Mouse (Mus musculus) kidney, embryonic 14.5 days (tissue): ENCODE data around the gene Actl6a. TPM values are rescaled to one million over a fixed set of nuclear protein-coding genes. Genes with fewer than 3 reads are reported as not detected.
"Not testable (repeated sequence)": the region's sequence is repeated elsewhere in the genome, so short reads cannot be mapped to it uniquely, and the experiment has no call there.

Source experiments
- ATAC-seq: fragments of 200-750 bp; cut with Nextera tagmentation; 2 replicates; pipeline ENCODE4 v1.8.0; 2017; ENCODE audit warnings: moderate number of reproducible peaks, mild to moderate bottlenecking, moderate TSS enrichment, moderate library complexity; ENCODE audit not compliant: low FRiP score, low TSS enrichment
- H3K27ac ChIP-seq: fragments of 300-500 bp; sonication (generic); 2 replicates; pipeline ENCODE4 v1.5.1; 2014; ENCODE audit warnings: low read depth, mild to moderate bottlenecking, low read length, moderate library complexity, mixed read lengths
- H3K27me3 ChIP-seq: fragments of 300-500 bp; sonication (generic); 2 replicates; pipeline ENCODE4 v1.6.1; 2014; ENCODE audit warnings: mild to moderate bottlenecking, low read length; ENCODE audit not compliant: control insufficient read depth, insufficient read depth
- H3K36me3 ChIP-seq: fragments of 300-500 bp; sonication (generic); 2 replicates; pipeline ENCODE4 v1.6.1; 2014; ENCODE audit warnings: low read length, mixed read lengths; ENCODE audit not compliant: control insufficient read depth, insufficient read depth
- H3K4me1 ChIP-seq: fragments of 300-500 bp; sonication (generic); 2 replicates; pipeline ENCODE4 v1.6.1; 2014; ENCODE audit warnings: low read length, mixed read lengths; ENCODE audit not compliant: control insufficient read depth, insufficient read depth
- H3K4me2 ChIP-seq: fragments of 300-500 bp; sonication (generic); replicated peaks from 2 replicates; pipeline ENCODE4 v1.6.1; 2014; ENCODE audit warnings: low read depth, mild to moderate bottlenecking, low read length
- H3K4me3 ChIP-seq: fragments of 300-500 bp; sonication (generic); 2 replicates; pipeline ENCODE4 v1.5.1; 2014; ENCODE audit warnings: mild to moderate bottlenecking, low read length
- H3K9ac ChIP-seq: fragments of 300-500 bp; sonication (generic); 2 replicates; pipeline ENCODE4 v1.6.1; 2014; ENCODE audit warnings: low read depth, mild to moderate bottlenecking, low read length, moderate library complexity
- H3K9me3 ChIP-seq: fragments of 300-500 bp; sonication (generic); 2 replicates; pipeline ENCODE4 v1.6.1; 2016; ENCODE audit warnings: low read length; ENCODE audit not compliant: control insufficient read depth
- WGBS: fragments of 180-500 bp; shearing (Covaris S2); extraction: QIAGEN DNeasy Blood & Tissue Kit; methylation state at CpG from one replicate; pipeline ENCODE4 v1.1.7; 2014; 5-methylcytosine and 5-hydroxymethylcytosine counted together
- polyA plus RNA-seq: library from polyadenylated mRNA; unstranded; fragments of >200 nt; fragmentation: Nextera tagmentation; extraction: Ambion mirVana; gene quantifications from 2 replicates; pipeline ENCODE4 v1.2.1, GENCODE M21; 2014

Gene Actl6a
- polyA plus RNA-seq, 1 experiment from 2014 or later: 214 TPM

DNA sequence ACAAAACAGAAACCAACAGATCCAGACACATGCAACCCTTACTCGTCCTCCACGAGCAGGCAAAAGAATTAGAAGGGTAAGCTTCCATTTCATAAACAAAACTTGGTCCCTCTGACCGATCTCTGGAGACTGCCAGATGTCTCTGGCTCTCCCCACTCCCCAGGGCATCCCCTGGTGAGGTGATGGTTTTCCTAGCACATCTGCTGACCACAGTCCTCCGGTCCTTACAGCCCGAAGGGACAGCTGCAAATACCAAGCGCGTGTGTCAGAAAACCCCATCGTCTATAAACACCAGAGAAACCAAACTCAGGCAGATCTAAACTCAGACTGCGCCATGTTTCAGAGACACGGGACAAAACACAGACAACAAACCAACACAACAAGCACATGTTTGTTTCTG is 1.5 kb upstream of the Actl6a start:
- 94% methylated on average over 10 of the region's 10 CpGs for WGBS
- not testable (repeated sequence) for H3K9ac ChIP-seq, H3K9me3 ChIP-seq, H3K4me3 ChIP-seq, ATAC-seq, H3K36me3 ChIP-seq, H3K27me3 ChIP-seq, H3K4me2 ChIP-seq, H3K27ac ChIP-seq, H3K4me1 ChIP-seq

DNA sequence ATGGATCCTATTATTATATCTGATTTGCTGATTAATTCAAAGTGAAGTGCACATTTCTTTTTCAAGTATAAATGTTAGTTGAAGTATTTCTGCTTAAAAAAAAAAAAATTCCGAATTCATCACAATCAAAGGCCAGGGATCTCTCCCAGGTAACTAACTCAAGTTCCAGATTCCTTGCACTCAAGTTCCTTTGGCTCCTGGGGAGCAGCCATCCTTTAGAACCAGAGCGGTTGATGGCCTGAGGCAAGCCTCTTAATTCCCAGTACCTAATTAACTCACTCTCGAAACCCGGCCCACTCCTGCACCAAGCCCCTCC is 1.9 kb downstream of the Actl6a start:
- Histone ChIP-seq H3K9ac (no peak overlapping the region), H3K36me3 (peaks cover 15% of the 10 kb centered on the region), H3K4me2 (peak overlapping the region; percentile 40), H3K27me3 (no peaks in the 10 kb centered on the region), H3K4me3 (peak overlapping the region; percentile 85), H3K4me1 (peaks cover 10% of the 10 kb centered on the region; the same call in 1 of the 2 replicates), H3K9me3 (no peaks in the 10 kb centered on the region), H3K27ac (no peak overlapping the region)
- WGBS: 4% methylated on average over 4 of the region's 4 CpGs
- ATAC-seq: no peak

DNA sequence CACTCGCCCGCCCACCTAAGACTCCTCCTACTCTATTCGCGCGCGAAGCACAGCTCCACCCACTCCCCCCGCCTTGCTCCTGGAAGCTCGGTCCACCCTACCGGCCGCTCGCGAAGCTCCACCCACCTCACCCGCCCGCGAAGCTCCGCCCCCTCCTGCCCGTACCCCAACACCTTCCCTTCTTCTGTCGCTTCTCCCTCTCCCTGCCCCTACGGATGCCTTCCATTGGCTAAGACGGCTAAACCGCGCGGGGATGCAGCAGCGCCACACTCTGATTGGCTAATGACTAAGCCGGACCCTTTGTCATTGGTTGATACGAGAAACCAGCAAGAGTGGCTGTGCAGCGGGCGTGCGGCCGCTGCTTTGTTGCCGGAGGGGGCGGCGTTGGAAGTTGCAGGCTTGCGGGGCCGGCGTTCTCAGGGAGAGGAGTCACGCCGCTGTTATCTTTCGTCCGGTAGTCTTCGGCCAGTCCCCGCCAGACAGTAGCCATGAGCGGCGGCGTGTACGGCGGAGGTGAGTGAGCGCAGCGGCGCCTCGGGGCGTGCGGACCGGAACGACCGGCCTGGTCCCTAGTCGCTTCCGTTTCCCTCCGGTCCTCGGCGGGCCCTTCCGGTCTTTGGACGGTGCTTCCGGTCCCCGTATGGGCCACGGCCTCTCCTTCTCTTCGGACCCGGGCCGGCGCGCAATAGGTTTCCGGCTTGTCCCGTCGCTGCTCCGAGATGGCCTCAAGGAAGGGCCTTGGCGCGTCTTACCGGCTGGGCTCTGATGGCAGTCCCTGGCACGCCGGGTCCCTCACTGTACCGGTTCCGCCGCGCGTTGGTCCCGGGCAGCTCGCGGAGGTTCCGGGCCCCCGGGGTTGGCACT is 2.5 kb downstream of the Actl6a start:
- peaks cover 21% of the 10 kb centered on the region for H3K36me3 ChIP-seq
- no peaks in the 10 kb centered on the region for H3K9me3 ChIP-seq
- H3K27me3 ChIP-seq: no peaks in the 10 kb centered on the region
- under 1% methylated on average over 82 of the region's 90 CpGs for WGBS
- H3K9ac ChIP-seq: peak overlapping the region; percentile 83
- H3K4me1 ChIP-seq: peaks cover 10% of the 10 kb centered on the region; the same call in 1 of the 2 replicates
- H3K4me2 ChIP-seq: peak overlapping the region; percentile 69
- peak overlapping the region; percentile 90 for H3K27ac ChIP-seq
- peak overlapping the region; percentile 85 for H3K4me3 ChIP-seq
- peak; percentile 100 for ATAC-seq

DNA sequence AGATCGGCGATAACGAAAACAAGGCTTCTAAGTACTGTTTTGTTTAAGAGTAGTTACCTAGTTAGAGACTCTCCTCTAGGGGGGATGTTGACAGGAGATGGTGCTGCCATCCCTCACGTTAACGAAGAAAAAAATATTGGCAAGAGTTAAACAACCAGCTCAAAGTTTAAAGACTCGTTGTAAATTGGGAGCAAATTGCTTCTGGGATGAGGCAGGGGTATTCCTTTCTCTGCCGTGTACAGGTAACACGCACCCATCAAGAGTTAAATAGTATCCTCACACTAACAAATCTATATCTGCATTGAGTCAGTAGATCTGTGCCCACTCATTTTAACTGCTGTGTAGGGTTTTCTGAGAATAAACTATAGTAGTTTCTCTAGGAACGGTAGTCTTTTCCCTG is 3.3 kb downstream of the Actl6a start:
- peaks cover 10% of the 10 kb centered on the region; the same call in 1 of the 2 replicates for H3K4me1 ChIP-seq
- peak overlapping the region; percentile 69 for H3K4me2 ChIP-seq
- H3K9ac ChIP-seq: peak overlapping the region; percentile 83
- H3K36me3 ChIP-seq: peaks cover 29% of the 10 kb centered on the region
- no peaks in the 10 kb centered on the region for H3K27me3 ChIP-seq
- ATAC-seq: no peak
- no peaks in the 10 kb centered on the region for H3K9me3 ChIP-seq
- 7% methylated on average over 9 of the region's 9 CpGs for WGBS
- peak overlapping the region; percentile 90 for H3K27ac ChIP-seq
- H3K4me3 ChIP-seq: peak overlapping the region; percentile 85

DNA sequence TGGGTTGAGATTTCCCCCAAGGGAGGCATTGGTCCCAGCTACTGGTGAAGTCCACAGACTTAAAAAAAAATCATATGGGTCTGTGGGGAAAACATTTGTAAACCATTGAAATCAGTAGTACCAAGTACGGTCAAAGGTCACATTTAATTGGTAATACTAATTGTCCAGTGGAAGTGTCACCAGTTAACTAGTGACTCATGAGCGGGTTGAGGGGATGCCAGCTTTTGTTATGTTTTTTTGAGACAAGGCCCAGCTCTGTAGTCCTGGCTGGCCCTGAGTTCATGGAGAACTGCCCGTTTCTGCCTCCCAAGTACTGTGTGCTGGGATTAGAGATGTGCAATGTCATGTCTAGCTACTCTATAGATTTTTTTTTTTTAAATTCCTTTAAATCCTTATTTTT is 7.6 kb downstream of the Actl6a start:
- Histone ChIP-seq H3K27ac (no peak overlapping the region), H3K27me3 (no peaks in the 10 kb centered on the region), H3K9me3 (no peaks in the 10 kb centered on the region), H3K36me3 (peaks cover 71% of the 10 kb centered on the region), H3K4me2 (no peak overlapping the region), H3K4me3 (no peak overlapping the region), H3K9ac (no peak overlapping the region), H3K4me1 (peaks cover 10% of the 10 kb centered on the region; the same call in 1 of the 2 replicates)
- 91% methylated on average over 3 of the region's 3 CpGs for WGBS
- no peak for ATAC-seq

DNA sequence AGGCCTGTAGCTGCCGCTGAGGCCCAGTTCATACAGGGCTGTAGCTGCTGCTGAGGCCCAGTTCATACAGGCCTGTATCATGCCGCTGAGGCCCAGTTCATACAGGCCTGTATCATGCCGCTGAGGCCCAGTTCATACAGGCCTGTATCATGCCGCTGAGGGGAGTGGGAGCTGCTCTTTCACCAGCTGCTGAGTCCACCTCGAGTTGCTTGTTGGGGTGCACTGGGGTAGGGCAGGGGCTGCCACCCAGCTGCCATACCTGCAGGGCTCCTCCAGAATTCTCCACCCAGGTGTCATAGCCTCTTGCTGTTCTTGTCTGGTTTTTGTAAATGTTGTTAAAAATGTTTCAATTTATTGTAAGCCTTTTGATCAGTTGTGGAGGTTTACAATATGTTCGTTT is 11.3 kb downstream of the Actl6a start:
- H3K9me3 ChIP-seq, ATAC-seq, H3K9ac ChIP-seq, H3K27ac ChIP-seq, H3K4me3 ChIP-seq, H3K4me2 ChIP-seq, H3K4me1 ChIP-seq, H3K27me3 ChIP-seq: not testable (repeated sequence)
- peaks cover 95% of the 10 kb centered on the region for H3K36me3 ChIP-seq
- 97% methylated on average over 6 of the region's 6 CpGs for WGBS

DNA sequence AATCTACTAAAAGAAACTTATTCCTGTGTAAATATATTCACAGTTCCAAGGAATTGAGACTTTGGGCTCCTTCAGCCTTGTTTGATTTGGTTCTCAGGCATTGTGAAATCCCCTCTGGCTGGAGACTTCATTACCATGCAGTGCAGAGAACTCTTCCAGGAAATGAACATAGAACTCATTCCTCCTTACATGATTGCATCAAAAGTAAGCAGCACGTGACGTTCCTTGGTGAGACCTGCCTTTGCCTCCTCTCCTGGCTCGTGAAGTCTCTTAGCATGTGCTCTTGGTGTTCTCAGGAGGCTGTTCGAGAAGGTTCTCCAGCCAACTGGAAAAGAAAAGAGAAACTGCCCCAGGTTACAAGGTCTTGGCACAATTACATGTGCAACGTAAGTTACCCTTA is 12.2 kb downstream of the Actl6a start:
- Histone ChIP-seq H3K36me3 (peaks cover 95% of the 10 kb centered on the region), H3K27me3 (no peaks in the 10 kb centered on the region), H3K4me2 (no peak overlapping the region), H3K4me1 (no peaks in the 10 kb centered on the region), H3K9me3 (no peaks in the 10 kb centered on the region), H3K4me3 (no peak overlapping the region), H3K9ac (no peak overlapping the region), H3K27ac (no peak overlapping the region)
- ATAC-seq: no peak
- 88% methylated on average over 5 of the region's 5 CpGs for WGBS

DNA sequence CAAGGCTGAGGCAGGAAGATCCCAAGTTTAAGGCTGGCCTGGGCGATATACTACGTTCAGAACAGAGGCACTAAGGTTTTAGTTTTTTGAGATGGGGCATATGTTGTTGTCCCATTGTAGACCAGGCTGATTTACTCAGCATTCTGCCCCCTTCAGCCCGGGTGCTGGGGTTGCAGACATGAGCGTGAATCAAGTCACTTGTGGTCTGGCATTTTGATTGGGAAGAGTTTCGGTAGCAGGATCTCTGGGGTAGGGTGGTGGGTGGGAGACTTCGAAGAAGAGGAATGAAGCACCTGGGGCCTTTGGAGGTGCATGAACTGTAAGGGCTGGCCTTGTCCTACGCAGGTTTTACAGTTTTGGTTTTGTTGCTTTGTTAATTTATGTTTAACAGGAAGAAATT is 18.1 kb downstream of the Actl6a start:
- Histone ChIP-seq H3K9ac (no peak overlapping the region), H3K4me1 (no peaks in the 10 kb centered on the region), H3K4me3 (no peak overlapping the region), H3K9me3 (no peaks in the 10 kb centered on the region), H3K4me2 (no peak overlapping the region), H3K27me3 (no peaks in the 10 kb centered on the region), H3K36me3 (peaks cover 92% of the 10 kb centered on the region), H3K27ac (no peak overlapping the region)
- ATAC-seq: no peak
- WGBS: 94% methylated on average over 7 of the region's 7 CpGs

DNA sequence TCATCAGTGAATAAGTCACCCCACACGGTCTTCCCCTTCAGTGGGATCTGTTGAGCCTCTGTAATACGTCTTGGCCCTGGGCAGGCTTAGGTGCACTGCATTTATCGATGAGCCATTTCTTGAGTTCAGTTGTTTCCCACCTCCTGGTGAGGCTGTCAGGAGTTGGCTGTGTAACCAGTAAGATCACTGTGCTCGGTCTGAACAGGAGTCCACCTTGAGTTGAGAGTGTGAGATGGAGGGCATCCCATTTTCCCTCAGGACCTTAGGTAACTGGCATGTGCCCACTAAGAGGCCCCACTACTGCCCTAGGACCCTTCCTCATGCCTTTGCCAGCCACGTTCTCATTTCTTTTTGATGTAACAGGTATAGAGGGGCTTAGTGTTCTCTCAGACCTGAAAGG is 19.9 kb downstream of the Actl6a start:
- no peaks in the 10 kb centered on the region for H3K4me1 ChIP-seq
- H3K9ac ChIP-seq: no peak overlapping the region
- H3K36me3 ChIP-seq: peaks cover 91% of the 10 kb centered on the region
- no peak overlapping the region for H3K27ac ChIP-seq
- H3K4me2 ChIP-seq: no peak overlapping the region
- 89% methylated on average over 5 of the region's 5 CpGs for WGBS
- no peaks in the 10 kb centered on the region for H3K9me3 ChIP-seq
- ATAC-seq: no peak
- H3K4me3 ChIP-seq: no peak overlapping the region
- no peaks in the 10 kb centered on the region for H3K27me3 ChIP-seq
